Mouse (Mus musculus): ENCODE measurements around the gene Rras.
"Not testable (repeated sequence)": the region's sequence is repeated elsewhere in the genome, so short reads cannot be mapped to it uniquely, and the experiment has no call there.

Rras gene

DNA sequence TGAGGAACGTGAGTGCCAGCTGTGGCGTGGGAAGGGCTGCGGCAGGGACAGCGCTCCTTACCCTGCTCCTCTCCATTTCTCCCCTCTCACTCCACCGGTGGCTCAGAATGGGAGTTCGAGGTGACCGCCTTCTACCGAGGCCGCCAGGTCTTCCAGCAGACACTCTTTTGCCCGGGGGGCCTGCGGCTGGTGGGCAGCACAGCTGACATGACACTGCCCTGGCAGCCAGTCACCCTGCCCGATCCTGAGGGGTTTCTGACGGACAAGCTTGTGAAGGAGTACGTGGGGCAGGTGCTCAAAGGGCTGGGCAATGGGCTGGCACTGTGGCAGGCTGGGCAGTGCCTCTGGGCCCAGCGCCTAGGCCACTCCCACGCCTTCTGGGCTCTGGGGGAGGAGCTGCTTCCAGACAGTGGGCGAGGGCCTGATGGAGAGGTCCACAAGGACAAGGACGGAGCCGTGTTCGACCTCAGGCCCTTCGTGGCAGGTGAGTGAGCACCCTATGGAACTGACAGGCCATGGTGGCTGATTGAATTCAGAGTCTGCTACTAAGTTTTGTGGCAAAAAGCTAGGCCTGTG, 17.1 kb upstream of the Rras start:
- DNase-seq, result no peak

DNA sequence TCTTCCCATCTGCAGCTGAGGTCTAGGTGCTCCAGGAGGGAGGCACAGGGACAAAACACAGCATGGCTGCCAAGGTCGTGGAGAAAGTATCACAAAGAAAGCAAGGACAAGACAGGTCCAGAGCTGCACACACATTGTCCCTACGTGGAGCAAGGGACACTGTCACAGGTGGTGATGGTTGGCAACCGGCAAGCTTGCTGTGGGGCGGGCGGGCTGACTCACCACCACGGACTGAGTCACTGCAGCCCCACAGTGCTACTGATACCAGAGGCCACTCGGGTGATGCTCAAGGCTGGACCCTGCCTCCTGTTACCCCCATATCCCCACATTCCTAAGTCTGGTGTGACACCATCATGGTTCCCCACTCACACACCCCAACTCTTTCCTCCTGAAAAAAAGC, 15.3 kb upstream of the Rras start:
- peak; percentile 39 for DNase-seq

DNA sequence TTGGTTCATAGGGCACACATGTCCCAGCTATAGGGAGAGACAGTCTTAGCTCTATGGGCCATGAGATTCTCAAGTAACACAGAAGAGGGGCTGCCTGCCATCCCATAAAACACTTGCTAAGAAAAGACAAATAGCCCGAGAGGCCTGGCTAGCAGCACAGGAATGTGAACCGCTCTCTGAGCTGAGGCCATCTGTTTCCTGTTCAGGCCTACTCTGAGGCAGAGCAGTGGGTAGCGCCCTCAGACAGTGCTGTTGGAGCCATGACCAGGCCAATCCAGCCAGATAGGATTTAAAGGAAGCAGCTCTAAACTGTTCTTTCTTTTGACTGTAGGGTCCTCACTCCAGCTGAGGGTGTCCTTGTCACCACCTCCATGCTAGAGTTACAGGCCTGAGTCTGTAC, 13.2 kb upstream of the Rras start:
- DNase-seq, result no peak

DNA sequence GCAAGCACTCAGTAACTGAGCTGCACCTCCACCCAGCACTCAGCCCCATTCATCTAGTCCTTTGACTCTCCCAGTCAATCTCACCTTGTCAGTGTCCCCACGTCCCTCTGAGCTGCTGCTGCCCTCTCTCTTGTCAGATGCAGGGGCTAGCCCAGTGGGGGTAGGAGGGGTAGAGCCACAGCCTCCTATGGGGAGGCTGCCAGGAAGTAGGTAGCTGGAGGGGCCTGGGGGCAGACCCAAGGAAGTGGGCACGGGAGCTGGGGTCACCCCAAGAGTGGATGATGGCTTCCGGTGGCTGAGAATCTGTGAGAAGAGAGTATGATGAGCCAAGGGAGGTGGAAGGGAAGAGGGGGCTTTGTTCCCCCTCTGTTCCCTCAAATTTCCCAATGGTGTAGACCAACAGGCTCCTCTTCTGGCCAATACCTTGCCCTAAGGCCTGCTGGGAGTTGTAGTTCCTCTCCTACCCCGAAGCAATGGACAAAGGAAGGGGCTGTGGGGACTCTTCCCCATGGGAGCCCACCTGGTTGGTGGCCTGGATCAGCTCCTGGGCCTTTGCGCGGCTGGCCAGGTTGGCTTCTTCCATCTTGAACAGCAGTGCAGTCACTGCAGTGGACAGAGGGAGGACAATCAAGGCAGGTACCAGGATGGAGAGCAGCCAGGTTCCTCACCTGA, 12.3 kb upstream of the Rras start:
- DNase-seq, result no peak

DNA sequence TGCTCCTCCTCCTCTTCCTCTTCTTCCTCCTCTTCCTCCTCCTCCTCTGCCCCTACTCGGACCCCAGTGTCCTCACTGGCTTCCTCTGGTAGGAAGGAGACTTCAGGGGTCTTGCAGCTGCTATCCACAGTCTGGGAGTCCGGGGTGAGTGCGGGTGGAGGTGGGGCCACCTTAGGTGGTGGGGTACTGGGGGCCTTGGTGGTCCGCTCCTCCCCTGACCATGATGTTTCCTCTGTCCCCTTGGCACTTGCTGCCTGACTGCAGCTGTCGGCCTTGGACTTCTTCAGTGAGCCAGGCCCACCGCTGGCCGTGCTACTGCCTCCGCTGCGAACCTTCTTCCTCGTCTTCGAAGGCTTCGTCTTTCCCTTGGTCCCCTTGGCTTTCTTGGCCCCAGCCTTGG, 11.3 kb upstream of the Rras start:
- DNase-seq, result no peak

DNA sequence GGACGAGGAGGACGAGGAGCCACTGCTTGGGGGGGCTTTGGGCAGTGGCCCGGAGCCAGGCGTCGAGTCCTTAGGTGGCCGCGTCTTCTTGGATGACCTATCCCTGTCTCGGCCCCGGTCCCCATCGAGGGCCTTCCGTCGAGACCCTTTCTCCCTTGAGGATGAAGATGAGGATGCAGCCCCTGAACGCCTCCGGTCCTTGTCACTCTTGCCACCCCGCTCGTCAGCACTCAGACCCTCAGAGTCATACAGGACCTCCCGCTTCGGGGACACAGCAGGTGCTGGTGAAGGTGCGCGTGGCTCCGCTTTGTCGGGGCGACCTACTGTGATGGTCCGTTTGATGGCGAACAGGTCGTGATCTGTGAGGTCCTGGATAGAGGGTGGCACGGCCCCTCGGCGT, 10.6 kb upstream of the Rras start:
- DNase-seq, result no peak

DNA sequence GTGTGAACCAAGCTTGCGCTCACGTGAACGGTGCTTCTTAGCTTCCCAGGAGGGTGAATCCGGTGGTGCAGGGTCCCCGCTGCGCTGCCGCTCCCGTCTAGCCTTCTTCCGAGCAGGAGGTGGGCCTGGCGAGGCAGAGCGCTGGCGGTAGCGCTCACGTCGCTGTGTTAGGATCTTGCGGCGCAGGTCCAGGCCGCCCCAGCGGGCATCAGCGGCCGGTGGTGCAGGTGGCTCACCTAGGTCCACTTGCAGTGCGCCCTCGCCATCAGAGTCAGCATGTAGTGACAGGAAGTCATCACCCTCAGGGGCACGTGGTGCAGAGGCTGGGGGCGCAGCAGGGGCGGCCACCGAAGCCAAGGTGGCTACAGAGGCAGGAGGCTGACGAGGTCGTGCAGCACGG, 9.9 kb upstream of the Rras start:
- DNase-seq, result no peak

DNA sequence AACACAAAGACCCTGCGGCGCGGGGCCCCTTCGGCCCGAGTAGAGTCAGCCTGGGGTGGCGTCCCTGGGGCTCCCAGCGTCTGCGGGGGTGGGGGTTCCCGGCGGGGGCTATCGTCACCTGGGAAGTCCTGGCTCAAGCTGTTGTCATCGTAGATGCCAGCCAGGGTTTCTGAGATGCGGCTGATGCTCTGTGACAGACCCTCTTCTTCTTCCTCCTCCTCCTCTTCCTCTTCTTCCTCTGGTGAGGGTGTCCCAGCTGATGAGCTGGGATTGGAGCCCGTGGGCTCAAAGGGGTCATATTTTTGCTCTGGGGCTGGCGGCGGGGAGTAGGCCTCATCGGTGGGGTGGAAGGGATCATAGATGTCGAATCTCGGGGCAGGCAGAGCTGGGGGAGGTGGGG, 9.3 kb upstream of the Rras start:
- DNase-seq, result no peak

DNA sequence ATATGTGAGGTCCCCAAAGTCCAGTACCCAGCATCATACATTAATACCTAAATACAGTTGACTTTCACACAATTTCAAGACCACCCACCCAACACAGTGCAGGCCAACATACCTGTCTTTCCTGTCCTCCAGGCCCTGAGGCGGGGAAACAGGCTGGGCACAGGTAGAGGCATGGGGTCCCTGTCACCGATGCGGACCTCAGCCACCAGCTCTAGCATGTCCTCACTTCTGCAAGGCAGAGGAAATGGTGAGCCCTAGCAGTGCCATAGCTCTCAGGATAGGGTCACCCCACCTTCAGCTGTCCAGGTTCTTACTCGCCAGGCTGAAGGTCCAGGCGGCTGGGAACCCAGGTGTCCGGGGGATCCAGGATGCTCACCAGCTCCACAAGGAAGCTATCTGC, 5.8 kb upstream of the Rras start:
- no peak for DNase-seq

DNA sequence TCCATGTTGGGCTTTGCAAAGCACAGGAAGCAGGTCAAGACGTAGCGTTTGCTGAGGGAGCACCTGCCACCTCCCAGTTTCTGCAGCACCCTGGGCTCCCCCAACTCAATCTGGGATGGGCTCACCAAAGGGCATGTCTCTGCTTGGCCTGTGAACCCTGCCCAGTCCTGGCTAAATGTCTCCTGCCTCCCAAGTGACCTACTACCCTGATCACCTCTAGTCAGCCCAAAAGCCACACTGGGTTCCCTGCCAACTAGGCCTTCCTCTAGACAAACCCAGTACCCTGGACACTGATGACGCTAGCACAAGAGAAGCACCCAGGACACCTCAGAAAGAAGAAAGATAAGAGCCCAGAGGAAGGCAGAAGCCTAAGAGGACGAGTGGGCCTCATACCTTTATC, 4.9 kb upstream of the Rras start:
- DNase-seq, result no peak

DNA sequence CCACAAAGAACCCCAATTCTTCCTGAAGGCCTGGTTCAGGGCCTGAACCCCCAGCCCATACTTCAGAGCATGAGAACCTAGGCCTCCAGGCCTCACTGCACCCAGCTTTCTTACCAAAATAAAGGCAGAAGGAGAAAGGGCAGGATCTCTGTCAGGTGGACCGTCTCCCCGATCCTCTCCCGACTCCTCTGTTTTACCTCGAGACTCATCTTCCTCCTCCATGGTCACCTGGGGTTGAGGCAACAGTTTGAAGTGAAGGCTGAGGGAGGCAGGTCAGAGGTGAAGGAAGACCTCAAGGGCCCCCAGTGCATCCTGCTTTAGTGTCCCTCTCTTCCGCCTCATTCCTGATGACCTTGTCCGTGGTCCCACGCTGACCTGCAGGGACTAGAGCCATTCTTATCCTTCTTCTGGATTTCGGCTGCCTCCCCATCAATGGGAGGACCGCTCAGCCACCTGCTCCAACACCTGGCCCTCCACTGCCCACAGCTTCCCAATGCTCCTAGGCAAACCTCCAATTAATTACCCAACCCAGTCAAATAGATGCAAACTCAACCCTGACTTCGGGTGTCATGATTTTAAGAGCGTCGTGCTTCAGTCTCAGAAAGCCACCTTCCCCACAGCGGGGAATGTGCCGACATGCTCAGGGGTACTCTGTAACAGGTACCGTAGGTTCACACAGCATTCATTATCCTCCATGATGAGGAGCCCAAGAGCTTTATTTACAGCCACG, 4.2 kb upstream of the Rras start:
- no peak for DNase-seq

DNA sequence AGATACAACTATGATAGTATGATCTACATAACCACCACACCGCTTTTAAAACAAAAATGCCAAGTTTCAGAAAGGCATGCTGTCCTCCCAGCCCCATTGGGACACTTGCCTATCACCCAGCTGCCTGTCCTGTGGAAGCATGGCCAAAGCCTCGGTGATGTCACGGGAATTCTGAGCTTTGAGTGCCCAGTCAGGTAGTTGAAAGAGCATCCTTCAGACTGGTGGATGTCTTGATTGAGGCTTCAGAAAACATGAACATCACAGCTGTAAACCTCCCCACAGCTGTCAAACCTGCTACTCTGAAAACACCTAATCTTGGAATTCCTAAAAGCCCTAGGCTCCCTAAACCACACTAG, 3.7 kb upstream of the Rras start:
- no peak for DNase-seq

DNA sequence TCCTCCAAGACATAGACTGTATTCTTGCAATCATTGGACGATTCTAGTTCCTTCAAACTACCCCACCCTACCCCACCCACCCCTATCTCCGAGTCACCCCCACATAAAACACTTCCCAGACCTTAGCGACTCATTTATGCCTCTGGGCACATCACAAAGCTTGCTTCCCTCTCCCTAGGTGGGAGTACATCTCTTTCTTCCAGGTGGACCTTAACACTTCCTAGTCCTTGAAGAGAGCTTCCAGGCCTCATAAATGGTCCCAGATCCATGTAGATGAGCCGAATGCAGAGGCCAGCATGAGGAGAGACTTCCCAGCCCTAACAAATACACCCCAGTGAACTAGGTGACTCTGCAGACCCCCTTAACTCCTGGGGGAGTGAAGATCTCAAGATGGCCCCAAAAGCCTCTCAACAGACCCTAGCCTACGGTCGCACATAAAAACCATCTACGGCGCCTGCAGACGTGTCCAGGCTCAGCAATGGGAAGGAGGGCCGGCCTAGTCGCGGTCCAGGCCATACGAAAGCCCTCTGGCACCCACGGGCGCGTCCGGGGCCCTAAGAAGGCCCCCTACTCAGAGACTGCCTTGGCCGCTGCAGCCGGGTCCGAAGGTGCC, 2.3 kb upstream of the Rras start:
- DNase-seq, result no peak

DNA sequence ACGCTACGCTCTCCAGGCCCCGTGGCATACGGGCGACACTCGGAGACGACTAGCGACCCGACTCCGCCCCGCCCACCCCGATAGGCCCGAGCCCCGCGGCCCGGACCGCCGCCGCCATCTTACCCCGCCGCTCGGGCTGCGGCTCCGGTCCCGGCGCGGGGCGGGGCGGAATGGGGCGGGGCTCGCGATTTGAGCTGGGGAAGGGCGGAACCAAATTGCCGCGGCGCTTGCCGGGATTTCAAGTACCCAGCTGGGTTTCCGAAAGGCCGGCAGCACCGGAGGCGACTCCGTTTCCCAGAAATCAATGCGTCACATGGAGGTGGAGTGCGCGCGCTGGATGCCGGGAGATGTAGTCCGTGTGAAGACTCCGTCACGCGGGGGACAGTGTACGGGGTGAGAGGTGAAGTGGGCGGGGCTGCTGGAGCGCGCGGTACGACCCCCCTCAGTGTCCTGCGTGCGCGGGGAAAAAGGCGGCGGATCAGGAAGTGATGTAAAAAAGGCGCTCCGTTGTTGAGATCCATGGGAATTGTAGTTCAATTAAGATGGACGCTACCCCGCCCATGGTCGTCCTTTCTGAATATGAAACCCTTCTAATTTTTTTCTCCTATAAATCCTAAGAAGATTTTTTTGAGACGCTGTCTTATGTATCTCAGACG, 1.7 kb upstream of the Rras start, which contains the start of gene Scaf1:
Gene Scaf1 (minus strand): TSS at position 407 of the 656 bp plus-strand sequence.
- peak; percentile 99 for DNase-seq

DNA sequence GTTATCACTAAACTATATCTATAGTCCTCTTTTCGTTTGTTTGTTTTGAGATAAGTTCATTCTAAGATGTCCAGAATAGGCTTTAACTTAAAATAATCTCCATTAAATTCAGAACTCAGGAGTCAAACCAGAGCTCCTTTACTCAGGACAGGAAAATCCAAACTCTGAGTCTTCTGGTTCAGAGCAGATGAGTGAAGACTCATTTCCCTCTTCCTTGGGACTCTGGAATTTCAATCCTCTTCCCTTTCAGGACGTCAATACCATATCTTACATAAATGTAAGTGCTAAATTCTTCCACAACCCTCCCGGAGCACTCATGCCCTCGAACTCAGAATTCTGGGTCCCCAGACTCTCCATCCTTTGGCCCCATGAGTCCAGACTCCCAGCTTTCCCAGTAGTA, 1.0 kb upstream of the Rras start:
- no peak for DNase-seq

DNA sequence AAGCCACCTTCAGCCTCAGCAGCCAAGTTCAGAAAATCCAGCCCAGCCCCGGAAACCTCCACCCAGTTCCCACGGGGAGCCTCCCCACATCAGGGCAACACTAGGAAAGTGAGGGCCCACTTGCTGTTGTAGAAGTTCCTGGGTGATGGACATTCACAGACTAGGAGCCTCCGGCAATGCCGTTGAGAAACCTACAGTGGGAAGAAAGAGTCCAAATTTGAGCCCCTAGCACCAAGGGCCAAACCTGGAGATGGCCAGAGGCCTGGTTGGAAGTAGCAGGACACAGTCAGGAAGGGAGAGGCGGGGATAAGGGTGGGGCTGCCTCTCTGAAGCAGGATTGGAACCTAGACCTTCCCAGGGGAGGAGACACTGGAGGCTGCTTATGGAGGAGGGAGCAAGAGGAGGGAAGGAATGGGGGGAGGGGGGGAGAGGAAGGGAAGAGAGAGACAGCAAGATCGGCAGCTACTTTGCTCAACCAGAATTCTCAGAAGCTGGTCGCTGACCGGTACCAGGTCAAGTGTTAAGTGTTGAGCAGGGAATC, 1.3 kb downstream of the Rras start:
- DNase-seq, result no peak

DNA sequence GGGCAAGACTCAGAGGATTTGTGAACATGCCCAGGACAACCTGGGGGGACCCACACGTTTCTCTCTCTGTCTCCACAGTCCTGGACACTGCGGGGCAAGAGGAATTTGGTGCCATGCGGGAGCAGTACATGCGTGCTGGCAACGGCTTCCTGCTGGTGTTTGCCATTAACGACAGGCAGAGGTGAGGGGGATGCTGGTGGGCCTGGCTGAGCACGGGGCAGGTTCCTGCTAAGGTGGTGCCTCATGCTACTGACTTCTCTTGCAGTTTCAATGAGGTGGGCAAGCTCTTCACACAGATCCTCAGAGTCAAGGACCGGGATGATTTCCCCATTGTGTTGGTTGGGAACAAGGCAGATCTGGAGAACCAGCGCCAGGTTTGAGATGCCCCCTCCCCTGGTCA, 2.5 kb downstream of the Rras start:
- no peak for DNase-seq

DNA sequence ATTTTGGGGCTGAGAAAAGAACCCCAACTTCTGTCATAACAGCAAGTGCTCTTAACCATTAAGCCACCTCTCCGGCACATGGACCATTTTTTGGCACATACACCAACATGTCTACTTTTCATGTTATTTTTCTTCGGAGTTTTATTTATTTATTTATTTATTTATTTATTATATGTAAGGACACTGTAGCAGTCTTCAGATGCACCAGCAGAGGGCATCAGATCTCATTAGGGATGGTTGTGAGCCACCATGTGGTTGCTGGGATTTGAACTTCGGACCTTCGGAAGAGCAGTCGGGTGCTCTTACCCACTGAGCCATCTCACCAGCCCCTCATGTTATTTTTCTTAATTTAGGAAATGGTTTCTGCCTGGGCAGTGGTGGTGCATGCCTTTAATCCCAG, 6.0 kb downstream of the Rras start:
- not testable (repeated sequence) for DNase-seq

DNA sequence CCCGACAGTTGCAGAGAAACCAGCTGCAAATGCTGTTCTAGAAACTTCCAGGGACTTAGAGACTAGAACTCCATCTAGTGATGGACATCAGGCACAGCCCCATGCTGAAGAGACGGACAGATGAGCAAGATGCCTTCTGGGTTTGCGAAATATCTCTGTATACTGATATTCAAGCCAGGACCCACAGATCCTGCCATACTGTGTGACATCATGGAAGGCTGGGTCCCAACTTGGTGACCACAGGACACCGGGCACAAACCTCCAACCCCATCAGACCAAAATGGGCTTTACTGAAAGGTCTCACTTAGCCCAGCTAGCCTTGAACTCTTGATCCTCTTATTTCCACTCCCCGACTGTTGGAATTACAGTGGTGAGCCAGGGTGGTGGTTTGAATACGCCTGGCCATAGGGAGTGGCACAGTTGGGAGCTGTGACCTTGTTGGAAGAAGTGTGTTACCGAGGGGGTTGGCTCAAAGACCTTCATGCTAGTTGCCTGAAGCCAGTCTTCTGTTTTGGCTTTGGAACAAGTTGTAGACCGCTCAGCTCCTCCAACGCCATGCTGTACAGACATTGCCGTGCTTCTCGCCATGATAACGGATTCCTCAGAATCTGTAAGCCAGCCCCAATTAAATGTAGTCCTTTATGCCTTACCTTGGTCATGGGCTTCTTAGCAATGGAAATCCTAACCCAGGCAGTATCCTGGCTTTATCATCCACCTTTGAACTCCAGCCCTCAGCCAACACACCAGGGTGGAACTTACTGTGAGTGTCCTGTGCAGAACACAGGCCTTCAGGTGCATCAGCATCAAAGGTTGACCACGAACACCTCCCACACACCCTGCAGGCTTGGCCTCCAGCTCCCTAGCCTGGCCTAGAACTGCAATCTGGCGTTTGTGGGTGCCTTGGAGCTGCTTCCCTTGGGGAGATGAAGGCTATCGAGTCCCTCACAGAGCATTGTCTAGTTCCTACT, 6.8 kb downstream of the Rras start:
- no peak for DNase-seq

DNA sequence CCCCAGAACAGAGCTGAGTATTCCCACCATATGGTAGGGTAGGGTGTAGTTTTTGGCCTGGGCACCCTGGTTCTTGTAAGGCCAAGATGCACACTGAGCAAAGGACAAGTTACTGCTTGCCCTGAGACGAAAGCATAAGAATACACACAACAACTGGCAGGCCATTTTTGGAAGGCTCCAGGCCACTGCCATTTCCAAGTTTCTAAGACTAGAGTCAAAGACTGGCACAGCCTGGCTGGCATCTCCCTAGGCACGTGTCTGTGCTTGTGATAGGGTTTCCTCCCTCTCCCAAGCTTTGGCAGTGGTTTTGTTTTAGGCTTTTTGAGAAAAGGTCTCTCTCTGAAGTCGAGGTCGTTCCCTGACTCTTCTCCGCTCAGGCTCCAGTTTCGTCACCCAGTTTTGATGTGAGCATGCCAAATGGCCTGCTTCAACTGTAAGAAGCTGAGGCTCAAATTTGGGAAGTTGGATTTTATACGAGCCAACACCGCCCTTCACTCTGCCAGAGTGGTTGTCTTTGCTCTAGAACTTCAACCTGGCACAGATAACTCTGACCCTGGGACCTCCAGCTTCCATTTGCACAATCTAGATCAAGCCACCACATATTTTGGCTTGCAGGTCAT, 8.0 kb downstream of the Rras start:
- no peak for DNase-seq

DNA sequence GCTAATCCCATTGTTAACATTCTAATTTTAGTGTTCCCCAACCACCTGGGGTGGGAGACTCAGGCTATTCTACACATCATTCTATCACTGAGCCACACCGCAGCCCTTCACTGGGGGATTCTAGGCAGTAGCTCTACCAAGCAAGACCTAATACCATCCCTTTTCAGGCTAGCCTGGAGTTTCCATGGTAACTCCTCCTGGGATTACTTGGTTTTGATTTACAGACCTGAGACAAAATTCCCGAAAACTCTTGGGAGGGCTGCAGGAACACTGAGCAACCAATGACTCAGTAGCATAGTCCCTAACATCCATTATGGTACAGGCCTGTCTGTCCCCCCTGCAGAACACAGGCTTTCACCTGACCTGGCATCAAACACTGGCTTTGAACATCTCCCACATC, 8.5 kb downstream of the Rras start:
- no peak for DNase-seq

DNA sequence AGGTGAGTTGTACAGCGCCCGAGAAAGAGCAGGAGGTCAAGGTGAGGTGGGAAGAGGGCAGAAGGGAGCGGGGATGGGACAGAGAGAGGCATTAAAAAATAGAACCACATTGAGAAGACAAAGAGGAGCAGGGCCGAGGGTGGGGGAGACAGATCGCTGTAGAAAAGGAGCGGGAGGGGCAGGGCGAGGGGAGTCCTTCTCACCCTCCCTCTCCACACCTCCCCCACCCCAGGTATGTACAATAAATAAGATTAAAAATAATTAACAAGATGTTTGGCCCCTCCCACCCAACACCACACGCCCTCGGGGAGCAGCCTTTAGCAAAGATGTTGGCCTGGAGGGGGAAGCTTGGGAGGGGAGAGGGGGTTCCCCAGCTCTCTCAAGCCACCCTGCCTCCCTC, 10.0 kb downstream of the Rras start:
- DNase-seq, result no peak

Measured in cerebellum, adult 8-10 months (tissue).